Mouse (Mus musculus): ENCODE data around the gene Hmgb1. TPM values are rescaled to one million over a fixed set of nuclear protein-coding genes. Genes with fewer than 3 reads are reported as not detected.

Hmgb1 gene
- total and polyA plus RNA-seq, 3 experiments, result 23.7 to 103 (median 88.9) TPM

- Histone ChIP-seq H3K4me3 (no peak overlapping the region), H3K9ac (ENCODE audit: low read depth, low read length) (no peak overlapping the region), H3K36me3 (ENCODE audit: control insufficient read depth, insufficient read depth, low read length) (no peaks in the 10 kb centered on the region), H3K79me2 (replicated peaks; ENCODE audit: control insufficient read depth, insufficient read depth, low read length) (no peaks in the 10 kb centered on the region), H3K27me3 (ENCODE audit: control insufficient read depth, insufficient read depth, low read length) (no peaks in the 10 kb centered on the region), H3K4me1 (ENCODE audit: control insufficient read depth, insufficient read depth, low read length) (no peaks in the 10 kb centered on the region), H3K27ac (no peak overlapping the region)
- no peak for DNase-seq
- intact Hi-C loops (cut with DNase I), result no loop called here
- TF ChIP-seq EP300 (IDR thresholded peaks at IDR 0.05; ENCODE audit: insufficient read depth, low read depth, low read length), result no peak
- TF ChIP-seq CTCF (IDR thresholded peaks at IDR 0.05), result peak; percentile 31
- WGBS, result 95% methylated on average over 3 of the region's 3 CpGs
Observed at GRCm38 (mm10) chr5:149036920-149037319, 147.4 kb downstream of the Hmgb1 start.

DNA sequence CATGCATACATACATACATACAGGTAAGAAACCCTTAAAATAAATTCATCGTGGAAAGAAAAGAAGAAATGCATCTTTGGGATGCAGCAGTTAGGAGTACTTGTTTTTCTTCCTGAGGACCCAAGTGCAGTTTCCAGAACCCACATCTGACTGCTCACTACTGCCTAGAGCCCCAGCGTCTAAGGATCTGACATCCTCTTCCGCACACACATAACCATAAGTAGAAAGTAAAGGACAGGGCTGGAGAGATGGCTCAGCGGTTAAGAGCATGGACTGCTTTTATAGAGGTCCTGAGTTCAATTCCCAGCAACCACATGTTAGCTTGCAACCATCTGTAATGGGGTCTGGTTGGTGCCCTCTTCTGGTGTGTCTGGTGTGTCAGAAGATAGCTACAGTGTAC is 151.9 kb downstream of the Hmgb1 start:
- H3K36me3 ChIP-seq (ENCODE audit: control insufficient read depth, insufficient read depth, low read length), result no peaks in the 10 kb centered on the region
- no peak overlapping the region for H3K9ac ChIP-seq (ENCODE audit: low read depth, low read length)
- TF ChIP-seq CTCF (IDR thresholded peaks at IDR 0.05), result no peak
- TF ChIP-seq POLR2A (IDR thresholded peaks at IDR 0.05; ENCODE audit: insufficient read depth, low read depth, low read length), result no peak
- no peak for TF ChIP-seq EP300 (IDR thresholded peaks at IDR 0.05; ENCODE audit: insufficient read depth, low read depth, low read length)
- no peak overlapping the region for H3K27ac ChIP-seq
- H3K27me3 ChIP-seq (ENCODE audit: control insufficient read depth, insufficient read depth, low read length), result no peaks in the 10 kb centered on the region
- no peak for DNase-seq
- peaks cover 2% of the 10 kb centered on the region for H3K4me1 ChIP-seq (ENCODE audit: control insufficient read depth, insufficient read depth, low read length)
- intact Hi-C loops (cut with DNase I), result loop anchor here (5.0 kb wide), 2 partner anchors 35 to 80 kb away; partner anchors contain the start of gene Gm42791
- 95% methylated on average over 4 of the region's 4 CpGs for WGBS
- H3K4me3 ChIP-seq, result no peak overlapping the region
- H3K79me2 ChIP-seq (replicated peaks; ENCODE audit: control insufficient read depth, insufficient read depth, low read length), result no peaks in the 10 kb centered on the region

- no peaks in the 10 kb centered on the region for H3K36me3 ChIP-seq (ENCODE audit: control insufficient read depth, insufficient read depth, low read length)
- WGBS, result under 1% methylated on average over 30 of the region's 30 CpGs
- intact Hi-C loops (cut with DNase I), result loop anchor here (1.0 to 5.0 kb wide), 5 partner anchors 16 to 79 kb away; partner anchors contain the start of gene Gm42791
- TF ChIP-seq EP300 (IDR thresholded peaks at IDR 0.05; ENCODE audit: insufficient read depth, low read depth, low read length) (peak; percentile 66; the same call in 1 of the 2 replicates), POLR2A (IDR thresholded peaks at IDR 0.05; ENCODE audit: insufficient read depth, low read depth, low read length) (peak; percentile 65), CTCF (IDR thresholded peaks at IDR 0.05) (no peak)
- H3K79me2 ChIP-seq (replicated peaks; ENCODE audit: control insufficient read depth, insufficient read depth, low read length), result no peaks in the 10 kb centered on the region
- peak; percentile 80 to 84 for DNase-seq
- peak overlapping the region; percentile 70 for H3K9ac ChIP-seq (ENCODE audit: low read depth, low read length)
- H3K4me1 ChIP-seq (ENCODE audit: control insufficient read depth, insufficient read depth, low read length), result peaks cover 2% of the 10 kb centered on the region
- H3K27ac ChIP-seq, result peak overlapping the region; percentile 94
- no peaks in the 10 kb centered on the region for H3K27me3 ChIP-seq (ENCODE audit: control insufficient read depth, insufficient read depth, low read length)
- peak overlapping the region; percentile 58 for H3K4me3 ChIP-seq
Observed at GRCm38 (mm10) chr5:149031199-149031750, 153.0 kb downstream of the Hmgb1 start.

GRCm38 (mm10) chr5:149030103-149030502 is 154.2 kb downstream of the Hmgb1 start:
- intact Hi-C loops (cut with DNase I), result loop anchor here (2.0 to 5.0 kb wide), 3 partner anchors 15 to 78 kb away; partner anchors contain the start of gene Gm42791
- H3K4me3 ChIP-seq, result no peak overlapping the region
- peaks cover 2% of the 10 kb centered on the region for H3K4me1 ChIP-seq (ENCODE audit: control insufficient read depth, insufficient read depth, low read length)
- 68% methylated on average over 2 of the region's 2 CpGs for WGBS
- H3K27me3 ChIP-seq (ENCODE audit: control insufficient read depth, insufficient read depth, low read length), result no peaks in the 10 kb centered on the region
- no peak overlapping the region for H3K27ac ChIP-seq
- H3K36me3 ChIP-seq (ENCODE audit: control insufficient read depth, insufficient read depth, low read length), result no peaks in the 10 kb centered on the region
- DNase-seq, result no peak
- TF ChIP-seq POLR2A (IDR thresholded peaks at IDR 0.05; ENCODE audit: insufficient read depth, low read depth, low read length) (no peak), CTCF (IDR thresholded peaks at IDR 0.05) (no peak), EP300 (IDR thresholded peaks at IDR 0.05; ENCODE audit: insufficient read depth, low read depth, low read length) (no peak)
- no peaks in the 10 kb centered on the region for H3K79me2 ChIP-seq (replicated peaks; ENCODE audit: control insufficient read depth, insufficient read depth, low read length)
- H3K9ac ChIP-seq (ENCODE audit: low read depth, low read length), result no peak overlapping the region

DNA sequence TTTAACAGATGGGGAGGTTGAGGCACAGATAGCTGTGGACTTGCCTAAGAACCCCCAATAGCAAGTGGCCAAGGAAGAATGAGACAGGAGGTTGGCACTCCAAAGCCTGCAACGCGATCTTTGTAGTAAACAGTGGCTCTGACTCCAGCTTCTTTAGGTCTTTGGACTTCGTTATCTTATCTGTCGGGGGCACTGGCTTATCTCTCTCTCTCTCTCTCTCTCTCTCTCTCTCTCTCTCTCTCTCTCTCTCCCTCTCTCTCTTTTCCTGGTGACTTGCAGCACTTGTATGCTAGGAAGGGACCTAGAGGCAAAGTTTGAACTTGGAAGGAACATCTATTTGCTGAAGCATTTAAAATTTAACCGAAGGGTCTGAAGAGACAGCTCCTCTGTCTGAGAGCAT is 155.9 kb downstream of the Hmgb1 start:
- Histone ChIP-seq H3K27me3 (ENCODE audit: control insufficient read depth, insufficient read depth, low read length) (no peaks in the 10 kb centered on the region), H3K27ac (no peak overlapping the region), H3K4me1 (ENCODE audit: control insufficient read depth, insufficient read depth, low read length) (peaks cover 2% of the 10 kb centered on the region), H3K4me3 (no peak overlapping the region), H3K9ac (ENCODE audit: low read depth, low read length) (no peak overlapping the region), H3K79me2 (replicated peaks; ENCODE audit: control insufficient read depth, insufficient read depth, low read length) (no peaks in the 10 kb centered on the region), H3K36me3 (ENCODE audit: control insufficient read depth, insufficient read depth, low read length) (no peaks in the 10 kb centered on the region)
- no peak for TF ChIP-seq POLR2A (IDR thresholded peaks at IDR 0.05; ENCODE audit: insufficient read depth, low read depth, low read length)
- TF ChIP-seq CTCF (IDR thresholded peaks at IDR 0.05), result no peak
- no peak for TF ChIP-seq EP300 (IDR thresholded peaks at IDR 0.05; ENCODE audit: insufficient read depth, low read depth, low read length)
- 69% methylated on average over 5 of the region's 5 CpGs for WGBS
- no peak for DNase-seq
- intact Hi-C loops (cut with DNase I), result no loop called here

GRCm38 (mm10) chr5:149027389-149027788 is 156.9 kb downstream of the Hmgb1 start:
- WGBS, result 85% methylated on average over 8 of the region's 8 CpGs
- Histone ChIP-seq H3K4me3 (no peak overlapping the region), H3K27ac (no peak overlapping the region), H3K79me2 (replicated peaks; ENCODE audit: control insufficient read depth, insufficient read depth, low read length) (no peaks in the 10 kb centered on the region), H3K9ac (ENCODE audit: low read depth, low read length) (no peak overlapping the region), H3K4me1 (ENCODE audit: control insufficient read depth, insufficient read depth, low read length) (peaks cover 2% of the 10 kb centered on the region), H3K27me3 (ENCODE audit: control insufficient read depth, insufficient read depth, low read length) (no peaks in the 10 kb centered on the region), H3K36me3 (ENCODE audit: control insufficient read depth, insufficient read depth, low read length) (no peaks in the 10 kb centered on the region)
- no peak for DNase-seq
- no peak for TF ChIP-seq EP300 (IDR thresholded peaks at IDR 0.05; ENCODE audit: insufficient read depth, low read depth, low read length)
- peak; percentile 40 for TF ChIP-seq CTCF (IDR thresholded peaks at IDR 0.05)
- TF ChIP-seq POLR2A (IDR thresholded peaks at IDR 0.05; ENCODE audit: insufficient read depth, low read depth, low read length), result no peak
- intact Hi-C loops (cut with DNase I), result no loop called here
